Mouse (Mus musculus): ENCODE results near the gene Klrb1f.

- TF ChIP-seq POLR2A (IDR thresholded peaks at IDR 0.05; ENCODE audit: insufficient read length, low read depth), result no peak
- no peak for TF ChIP-seq MAX (IDR thresholded peaks at IDR 0.05; ENCODE audit: low read depth)
- no peak for TF ChIP-seq TCF12 (IDR thresholded peaks at IDR 0.05; ENCODE audit: insufficient read depth, poor library complexity, severe bottlenecking)
- TF ChIP-seq MYOD1 (IDR thresholded peaks at IDR 0.05; ENCODE audit: control insufficient read depth in 1 of 3, insufficient read length in 2 of 3, low read depth in 2 of 3), result no peak
- TF ChIP-seq USF1 (IDR thresholded peaks at IDR 0.05; ENCODE audit: low read depth), result no peak
- no peak for TF ChIP-seq MYOG (IDR thresholded peaks at IDR 0.05; ENCODE audit: control insufficient read depth in 1 of 3, insufficient read depth in 1 of 3, insufficient read length in 2 of 3, low read depth in 2 of 3)
- no peak for TF ChIP-seq E2F4 (IDR thresholded peaks at IDR 0.05; ENCODE audit: insufficient read depth)
- TF ChIP-seq POLR2AphosphoS2 (IDR thresholded peaks at IDR 0.05; ENCODE audit: insufficient read length, low read depth), result no peak
- no peak for TF ChIP-seq TCF3 (IDR thresholded peaks at IDR 0.05; ENCODE audit: insufficient read length, low read depth)
- TF ChIP-seq REST (IDR thresholded peaks at IDR 0.05; ENCODE audit: insufficient read depth, insufficient read length), result no peak
These were observed 57.3 kb downstream of the Klrb1f start for GRCm38 (mm10) chr6:129102858-129103555.

All from myocyte (in vitro differentiated cells).